Mouse (Mus musculus): ENCODE data around the gene Fkbp9. TPM values are rescaled to one million over a fixed set of nuclear protein-coding genes. Genes with fewer than 3 reads are reported as not detected.

The Fkbp9 gene
- total and polyA plus RNA-seq, 2 experiments from 2014 or later, result 33.8 to 47.8 TPM

DNA sequence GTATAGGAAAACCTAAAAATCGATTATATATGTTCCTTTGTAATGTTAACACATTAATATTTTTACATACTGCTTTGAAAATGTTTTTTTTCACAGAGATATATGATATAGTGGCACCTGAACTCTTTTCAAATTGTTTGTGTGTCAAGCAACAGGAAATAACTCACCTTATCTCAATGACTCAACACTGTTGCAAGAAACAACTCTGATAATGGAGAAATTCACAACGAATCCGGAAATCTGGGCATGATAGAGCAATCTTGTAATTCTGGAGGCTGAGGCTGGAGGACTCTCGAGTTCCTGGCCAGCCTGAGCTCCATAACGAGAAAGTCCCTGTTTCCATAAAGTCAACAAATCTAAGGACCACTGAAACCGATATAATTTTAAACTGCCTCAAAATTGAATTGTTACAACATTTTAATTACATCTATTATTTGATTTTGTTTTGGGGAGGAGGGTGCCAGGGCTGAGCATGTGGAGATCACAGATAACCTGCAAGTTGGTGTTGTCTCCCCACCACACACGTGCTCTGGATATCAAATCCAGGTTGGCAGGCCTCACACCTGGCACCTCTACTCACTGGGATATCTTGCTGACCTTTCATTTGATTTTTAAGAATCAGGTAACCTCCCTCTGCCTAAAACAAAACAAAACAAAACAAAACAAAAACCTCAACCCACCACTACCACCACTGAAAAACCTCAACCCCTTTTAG, 87.6 kb downstream of the Fkbp9 start:
- no peak for TF ChIP-seq CTCF (IDR thresholded peaks at IDR 0.05; ENCODE audit: low read depth)
- H3K4me1 ChIP-seq (ENCODE audit: insufficient read depth), result peaks cover 11% of the 10 kb centered on the region; the same call in 1 of the 2 replicates
- no peak overlapping the region for H3K27ac ChIP-seq (ENCODE audit: low read depth, low read length)
- H3K4me2 ChIP-seq (ENCODE audit: low read depth), result no peak overlapping the region
- 91% methylated on average over 7 of the region's 7 CpGs for WGBS
- H3K36me3 ChIP-seq (ENCODE audit: insufficient read depth), result no peaks in the 10 kb centered on the region
- no peaks in the 10 kb centered on the region for H3K9me3 ChIP-seq (ENCODE audit: low read length)
- ATAC-seq, result no peak
- no peak overlapping the region for H3K4me3 ChIP-seq (ENCODE audit: low read depth, low read length)
- no peak for DNase-seq
- H3K9ac ChIP-seq, result no peak overlapping the region
- H3K27me3 ChIP-seq (ENCODE audit: insufficient read depth, low read length), result no peaks in the 10 kb centered on the region

DNA sequence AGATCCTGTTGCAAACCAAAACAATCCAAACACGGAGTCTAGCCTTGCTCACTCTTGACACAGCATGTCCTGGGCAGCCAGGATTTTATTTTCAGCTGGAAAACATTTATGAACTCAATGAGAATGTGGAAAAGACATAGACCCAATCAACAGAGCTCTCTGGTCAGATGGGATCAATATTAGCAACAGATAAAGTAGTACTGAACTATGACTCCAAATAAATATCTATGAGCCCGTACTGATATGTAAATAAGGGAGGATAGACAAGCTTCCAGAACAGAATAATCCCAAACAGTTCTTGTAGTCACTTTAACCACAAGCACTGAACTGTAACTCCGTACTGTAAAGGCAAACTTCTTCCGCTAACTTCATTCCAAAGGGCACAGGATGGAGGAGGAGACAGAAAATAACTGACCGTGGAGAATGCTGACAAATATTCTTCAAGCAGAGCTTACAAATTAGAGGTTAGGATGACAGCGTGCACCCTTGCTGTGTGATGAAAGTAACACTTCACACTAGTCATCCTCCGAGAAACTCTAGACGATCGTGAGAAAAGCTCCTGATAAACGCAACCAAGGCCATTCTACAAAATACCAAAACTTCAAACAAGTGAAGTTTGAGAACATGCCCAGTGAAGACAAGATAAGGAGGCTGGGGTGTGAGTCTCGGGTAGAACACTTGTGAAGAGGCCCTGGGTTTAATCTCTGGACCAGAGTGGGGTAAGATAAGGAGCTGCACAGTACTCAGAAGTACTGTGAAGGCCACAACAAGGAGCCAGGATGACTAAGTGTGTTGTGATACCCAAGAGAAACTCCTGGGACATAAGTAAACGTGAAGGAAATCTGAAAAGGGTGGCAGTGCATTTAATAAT, 88.6 kb downstream of the Fkbp9 start:
- 84% methylated on average over 12 of the region's 12 CpGs for WGBS
- Histone ChIP-seq H3K27ac (ENCODE audit: low read depth, low read length) (no peak overlapping the region), H3K9me3 (ENCODE audit: low read length) (no peaks in the 10 kb centered on the region)

DNA sequence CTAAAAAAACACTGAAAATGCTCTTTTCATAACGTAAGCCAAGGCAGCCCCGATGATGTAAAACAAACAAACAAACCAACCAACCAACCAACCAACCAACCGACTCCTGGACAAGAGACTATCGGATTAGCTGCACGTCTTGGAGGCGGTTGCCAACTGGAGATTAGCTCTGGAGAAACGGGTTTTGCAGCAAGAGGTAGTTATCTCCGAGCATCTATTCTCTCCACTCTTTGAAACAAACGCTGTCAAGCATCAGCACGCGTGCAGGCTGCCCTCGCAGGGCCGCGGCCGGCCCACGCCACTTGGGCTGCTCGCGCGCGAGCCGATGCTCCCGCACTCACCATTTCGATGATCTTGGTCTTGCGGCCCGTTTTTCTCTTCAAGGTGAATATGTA, 91.5 kb downstream of the Fkbp9 start:
- Histone ChIP-seq H3K4me3 (ENCODE audit: low read depth, low read length) (peak overlapping the region; percentile 88), H3K27ac (ENCODE audit: low read depth, low read length) (peak overlapping the region; percentile 91), H3K9me3 (ENCODE audit: low read length) (no peaks in the 10 kb centered on the region), H3K27me3 (ENCODE audit: insufficient read depth, low read length) (no peaks in the 10 kb centered on the region), H3K36me3 (ENCODE audit: insufficient read depth) (no peaks in the 10 kb centered on the region), H3K9ac (peak overlapping the region; percentile 88), H3K4me2 (ENCODE audit: low read depth) (peak overlapping the region; percentile 61), H3K4me1 (ENCODE audit: insufficient read depth) (peaks cover 13% of the 10 kb centered on the region; the same call in 1 of the 2 replicates)
- under 1% methylated on average over 25 of the region's 25 CpGs for WGBS
- no peak for DNase-seq
- TF ChIP-seq CTCF (IDR thresholded peaks at IDR 0.05; ENCODE audit: low read depth), result no peak
- no peak for ATAC-seq

More for the DNA sequence above, 88.6 kb downstream of the Fkbp9 start:
- Histone ChIP-seq H3K4me2 (ENCODE audit: low read depth) (no peak overlapping the region), H3K9ac (no peak overlapping the region), H3K27me3 (ENCODE audit: insufficient read depth, low read length) (no peaks in the 10 kb centered on the region), H3K4me1 (ENCODE audit: insufficient read depth) (peaks cover 13% of the 10 kb centered on the region; the same call in 1 of the 2 replicates), H3K4me3 (ENCODE audit: low read depth, low read length) (no peak overlapping the region), H3K36me3 (ENCODE audit: insufficient read depth) (no peaks in the 10 kb centered on the region)
- no peak for TF ChIP-seq CTCF (IDR thresholded peaks at IDR 0.05; ENCODE audit: low read depth)
- ATAC-seq (no peak), DNase-seq (no peak)

DNA sequence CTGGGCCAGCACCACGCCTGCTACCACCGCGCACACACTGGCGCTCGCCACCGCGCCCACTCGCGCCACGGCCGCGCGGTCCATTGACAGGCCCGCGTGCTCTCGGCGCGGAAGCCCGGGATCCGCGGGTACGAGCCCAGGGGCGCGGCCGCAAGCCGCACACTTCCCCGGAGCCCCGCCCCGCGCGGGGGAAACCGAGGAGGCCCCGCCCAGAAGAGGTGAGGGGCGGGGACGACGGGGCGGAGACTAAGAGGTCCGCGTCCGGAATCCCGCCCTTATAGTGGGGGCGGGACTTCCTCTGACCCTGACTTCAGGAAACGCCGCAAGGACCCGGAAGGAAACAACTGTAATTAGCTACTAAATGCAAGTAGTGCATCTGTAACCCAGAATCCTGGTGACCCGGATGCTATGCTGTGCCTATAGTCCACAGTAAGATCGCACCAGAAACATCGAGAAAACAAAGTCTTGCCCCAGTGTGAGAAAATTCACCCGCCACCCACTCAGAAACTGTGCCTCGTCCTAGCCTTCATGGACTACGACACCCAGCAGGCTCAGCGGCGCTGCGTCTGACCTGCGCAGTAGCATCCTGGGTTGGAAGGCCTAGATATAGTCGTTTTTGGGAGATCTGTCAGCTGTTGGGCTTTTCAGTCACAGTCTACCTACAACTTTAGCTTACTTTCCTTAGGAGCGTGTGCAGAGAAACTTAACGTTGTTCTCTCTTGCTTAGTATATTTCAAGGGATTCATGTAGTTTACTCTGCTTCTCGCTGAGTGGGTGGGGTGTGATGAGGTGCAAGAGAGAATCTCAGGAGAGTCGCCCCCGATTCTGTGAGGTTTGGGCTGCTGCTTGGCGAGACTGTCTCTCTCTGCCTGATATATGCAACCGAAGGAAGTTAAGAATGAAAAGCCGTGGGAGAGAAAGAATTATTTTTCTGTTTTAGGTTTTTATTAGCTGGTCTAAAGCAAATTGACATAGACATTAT, 92.2 kb downstream of the Fkbp9 start, which contains the start of the genes Nt5c3 and Vmn1r4:
Gene Nt5c3 (minus strand): TSS at position 207 of the 982 bp plus-strand sequence.
Gene Vmn1r4 (plus strand): TSS at position 290 of the 982 bp plus-strand sequence.
- 3% methylated on average over 64 of the region's 64 CpGs for WGBS

More for the DNA sequence above, 92.2 kb downstream of the Fkbp9 start, which contains the start of the genes Nt5c3 and Vmn1r4:
- H3K4me2 ChIP-seq (ENCODE audit: low read depth), result peak within 1 kb of the TSS; percentile 61
- no peaks in the 10 kb centered on the region for H3K36me3 ChIP-seq (ENCODE audit: insufficient read depth)
- 0 out of 2 replicates have a peak, but pooled peaks have one; percentile 9 for TF ChIP-seq CTCF (IDR thresholded peaks at IDR 0.05; ENCODE audit: low read depth)
- peak within 1 kb of the TSS; percentile 88 for H3K4me3 ChIP-seq (ENCODE audit: low read depth, low read length)
- no peaks in the 10 kb centered on the region for H3K27me3 ChIP-seq (ENCODE audit: insufficient read depth, low read length)
- peaks cover 13% of the 10 kb centered on the region; the same call in 1 of the 2 replicates for H3K4me1 ChIP-seq (ENCODE audit: insufficient read depth)
- ATAC-seq, result peak; percentile 96
- peak within 1 kb of the TSS; percentile 91 for H3K27ac ChIP-seq (ENCODE audit: low read depth, low read length)
- peak within 1 kb of the TSS; percentile 88 for H3K9ac ChIP-seq
- DNase-seq, result peak; percentile 97
- H3K9me3 ChIP-seq (ENCODE audit: low read length), result no peaks in the 10 kb centered on the region

Other genes starting within 250 kb of the Fkbp9 start
- 67.2 and 68.4 TPM in 2 replicates for gene Lsm5, start 127.3 kb upstream of the Fkbp9 start, total RNA-seq (2014; rRNA removed)
- 91.7 and 129 TPM in 2 replicates for gene Lsm5, start 127.3 kb upstream of the Fkbp9 start, polyA plus RNA-seq (2015; fragmentation: Nextera tagmentation; extraction: Ambion mirVana)
- gene Avl9, start 117.2 kb upstream of the Fkbp9 start, total RNA-seq (2014; rRNA removed), result 59.7 and 66.1 TPM in 2 replicates
- 12.3 and 19.9 TPM in 2 replicates for gene Avl9, start 117.2 kb upstream of the Fkbp9 start, polyA plus RNA-seq (2015; fragmentation: Nextera tagmentation; extraction: Ambion mirVana)
- 49.1 and 57.1 TPM in 2 replicates for gene Kbtbd2, start 34.2 kb upstream of the Fkbp9 start, total RNA-seq (2014; rRNA removed)
- gene Kbtbd2, start 34.2 kb upstream of the Fkbp9 start, polyA plus RNA-seq (2015; fragmentation: Nextera tagmentation; extraction: Ambion mirVana), result 14.5 and 18.7 TPM in 2 replicates
- gene Nt5c3, start 91.9 kb downstream of the Fkbp9 start, total RNA-seq (2014; rRNA removed), result 114 and 119 TPM in 2 replicates
- gene Nt5c3, start 91.9 kb downstream of the Fkbp9 start, polyA plus RNA-seq (2015; fragmentation: Nextera tagmentation; extraction: Ambion mirVana), result 197 and 225 TPM in 2 replicates
- gene Vmn1r4, start 92.0 kb downstream of the Fkbp9 start, total RNA-seq (2014; rRNA removed), result 0.31 and 1.00 TPM in 2 replicates
- 0.67 and 0.73 TPM in 2 replicates for gene Vmn1r4, start 92.0 kb downstream of the Fkbp9 start, polyA plus RNA-seq (2015; fragmentation: Nextera tagmentation; extraction: Ambion mirVana)
- gene Vmn1r5, start 138.2 kb downstream of the Fkbp9 start, total RNA-seq (2014; rRNA removed), result not detected in 2 replicates
- not detected in 2 replicates for gene Vmn1r5, start 138.2 kb downstream of the Fkbp9 start, polyA plus RNA-seq (2015; fragmentation: Nextera tagmentation; extraction: Ambion mirVana)
- gene Vmn1r6, start 165.2 kb downstream of the Fkbp9 start, total RNA-seq (2014; rRNA removed), result not detected in 2 replicates
- not detected in 2 replicates for gene Vmn1r6, start 165.2 kb downstream of the Fkbp9 start, polyA plus RNA-seq (2015; fragmentation: Nextera tagmentation; extraction: Ambion mirVana)
- not detected in 2 replicates for gene Vmn1r7, start 193.3 kb downstream of the Fkbp9 start, total RNA-seq (2014; rRNA removed)
- gene Vmn1r7, start 193.3 kb downstream of the Fkbp9 start, polyA plus RNA-seq (2015; fragmentation: Nextera tagmentation; extraction: Ambion mirVana), result not detected in 2 replicates
- gene Vmn1r8, start 200.2 kb downstream of the Fkbp9 start, total RNA-seq (2014; rRNA removed), result not detected in 2 replicates
- gene Vmn1r8, start 200.2 kb downstream of the Fkbp9 start, polyA plus RNA-seq (2015; fragmentation: Nextera tagmentation; extraction: Ambion mirVana), result not detected in 2 replicates
- not detected in 2 replicates for gene Vmn1r9, start 234.7 kb downstream of the Fkbp9 start, total RNA-seq (2014; rRNA removed)
- gene Vmn1r9, start 234.7 kb downstream of the Fkbp9 start, polyA plus RNA-seq (2015; fragmentation: Nextera tagmentation; extraction: Ambion mirVana), result not detected in 2 replicates

Measured in forebrain, postnatal 0 days (tissue).